In genomic region chr9:69259382-69259781, GRCm38 (mm10) we compare ENCODE assay signal across 8 mouse cellular contexts.
DNase-seq lines count a peak whose midpoint lies in the region; ATAC-seq lines count a peak whose summit lies in the region.

No protein-coding gene starts in this region.

- WGBS in hindbrain, embryonic 11.5 days, result 6% methylated on average over 9 of the region's 9 CpGs
- WGBS in midbrain, embryonic 11.5 days, result 3% methylated on average over 9 of the region's 9 CpGs
- WGBS in stomach, embryonic 14.5 days, result 13% methylated on average over 9 of the region's 9 CpGs

- no peak for ATAC-seq in hindbrain, embryonic 11.5 days (ENCODE audit: low FRiP score)
- 0 out of 2 replicates have a peak, but pooled peaks have one; percentile 30 for ATAC-seq in midbrain, embryonic 11.5 days (ENCODE audit: low FRiP score)
- peak; percentile 56; the same call in 1 of the 2 replicates for ATAC-seq in stomach, embryonic 14.5 days (ENCODE audit: insufficient number of reproducible peaks, insufficient read depth, low FRiP score, low read depth)
- no peak for ATAC-seq in megakaryocyte, adult 5-6 weeks (ENCODE audit: poor library complexity, severe bottlenecking)

- no peak overlapping the region for H3K4me2 ChIP-seq in hindbrain, embryonic 11.5 days (replicated peaks; ENCODE audit: low read depth, low read length)
- H3K4me2 ChIP-seq in midbrain, embryonic 11.5 days, result no peak overlapping the region
- H3K4me2 ChIP-seq in stomach, embryonic 14.5 days (replicated peaks; ENCODE audit: low read depth, low read length), result no peak overlapping the region

- H3K27me3 ChIP-seq in hindbrain, embryonic 11.5 days (ENCODE audit: control insufficient read depth, insufficient read depth, low read length), result no peaks in the 10 kb centered on the region
- no peaks in the 10 kb centered on the region for H3K27me3 ChIP-seq in midbrain, embryonic 11.5 days (ENCODE audit: control insufficient read depth, insufficient read depth, low read length)
- no peaks in the 10 kb centered on the region for H3K27me3 ChIP-seq in stomach, embryonic 14.5 days (ENCODE audit: control insufficient read depth, insufficient read depth, low read length)

- H3K4me3 ChIP-seq in hindbrain, embryonic 11.5 days (ENCODE audit: low read depth, low read length), result no peak overlapping the region
- H3K4me3 ChIP-seq in midbrain, embryonic 11.5 days (ENCODE audit: low read depth, low read length), result no peak overlapping the region
- no peak overlapping the region for H3K4me3 ChIP-seq in stomach, embryonic 14.5 days (ENCODE audit: low read depth, low read length)

- H3K9me3 ChIP-seq in hindbrain, embryonic 11.5 days (ENCODE audit: control insufficient read depth, low read length), result no peaks in the 10 kb centered on the region
- no peaks in the 10 kb centered on the region for H3K9me3 ChIP-seq in midbrain, embryonic 11.5 days (ENCODE audit: control insufficient read depth, low read length)
- H3K9me3 ChIP-seq in stomach, embryonic 14.5 days (ENCODE audit: control insufficient read depth, low read depth, low read length), result no peaks in the 10 kb centered on the region

- H3K27ac ChIP-seq in hindbrain, embryonic 11.5 days (ENCODE audit: low read depth, low read length), result no peak overlapping the region
- H3K27ac ChIP-seq in midbrain, embryonic 11.5 days (ENCODE audit: low read depth, low read length), result no peak overlapping the region
- H3K27ac ChIP-seq in stomach, embryonic 14.5 days (ENCODE audit: low read length), result no peak overlapping the region

- DNase-seq in adrenal gland, adult (ENCODE audit: inconsistent age in 2 of 2, low spot score in 1 of 2), result peak; percentile 91 to 94
- peak; percentile 80 for DNase-seq in embryo, embryonic 10 days (ENCODE audit: low spot score)
- peak; percentile 88 for DNase-seq in gastrocnemius, adult 18-20 months (ENCODE audit: low spot score)
- DNase-seq in hindbrain, embryonic 11.5 days (ENCODE audit: low spot score), result peak; percentile 47
- peak; percentile 10 to 25 for DNase-seq in left cerebral cortex, adult 9 months (ENCODE audit: low spot score in 2 of 2)
- peak; percentile 85 for DNase-seq in midbrain, embryonic 11.5 days (ENCODE audit: low spot score, missing footprints)

- H3K36me3 ChIP-seq in hindbrain, embryonic 11.5 days (ENCODE audit: control insufficient read depth, insufficient read depth, low read length), result no peaks in the 10 kb centered on the region
- no peaks in the 10 kb centered on the region for H3K36me3 ChIP-seq in midbrain, embryonic 11.5 days (ENCODE audit: control insufficient read depth, insufficient read depth, low read length)
- H3K36me3 ChIP-seq in stomach, embryonic 14.5 days (ENCODE audit: control insufficient read depth, insufficient read depth, low read length), result no peaks in the 10 kb centered on the region

- 0 out of 2 replicates have a peak, but pooled peaks cover 3% of the 10 kb centered on the region for H3K4me1 ChIP-seq in hindbrain, embryonic 11.5 days (replicated peaks; ENCODE audit: control insufficient read depth, insufficient read depth, low read length)
- peaks cover 9% of the 10 kb centered on the region; the same call in 1 of the 2 replicates for H3K4me1 ChIP-seq in midbrain, embryonic 11.5 days (ENCODE audit: control insufficient read depth, insufficient read depth, low read length)
- H3K4me1 ChIP-seq in stomach, embryonic 14.5 days (ENCODE audit: control insufficient read depth, insufficient read depth, low read length), result no peaks in the 10 kb centered on the region

- H3K9ac ChIP-seq in hindbrain, embryonic 11.5 days (ENCODE audit: low read depth, low read length), result 0 out of 2 replicates have a peak overlapping the region, but pooled peaks have one; percentile 3
- peak overlapping the region; percentile 31; the same call in 1 of the 2 replicates for H3K9ac ChIP-seq in midbrain, embryonic 11.5 days (ENCODE audit: low read length)
- H3K9ac ChIP-seq in stomach, embryonic 14.5 days (replicated peaks; ENCODE audit: low read depth, low read length), result no peak overlapping the region

Comparison
In these comparisons a context has a peak if more than half of its experiments do, and no peak if none do; other contexts are left out.
1. DNase-seq: peak in every context shown above with its lines; median percentile 92 in adrenal gland, adult; 88 in gastrocnemius, adult 18-20 months; 85 in midbrain, embryonic 11.5 days; 80 in embryo, embryonic 10 days; 47 in hindbrain, embryonic 11.5 days; 18 in left cerebral cortex, adult 9 months.
2. ATAC-seq: peak in midbrain, embryonic 11.5 days (single experiment) and stomach, embryonic 14.5 days (single experiment); none in hindbrain, embryonic 11.5 days (single experiment) and megakaryocyte, adult 5-6 weeks (single experiment).